Mouse (Mus musculus) ES-E14 (cell line): ENCODE measurements around the gene Sirt2. TPM values are rescaled to one million over a fixed set of nuclear protein-coding genes. Genes with fewer than 3 reads are reported as not detected.

ENCODE experiments used
- DNase-seq: peaks from one replicate; pipeline ENCODE4 v3.0.0-alpha.2; 2013; ENCODE audit warnings: low read depth, low spot score
- H3K27ac ChIP-seq: 2 replicates; pipeline ENCODE4 v1.5.1; 2012; ENCODE audit warnings: low read depth, mild to moderate bottlenecking, low read length, moderate library complexity, mixed read lengths; ENCODE audit not compliant: poor library complexity, insufficient read depth, severe bottlenecking
- H3K36me3 ChIP-seq: 2 replicates; pipeline ENCODE4 v1.6.1; 2012; ENCODE audit warnings: mild to moderate bottlenecking, low read length, moderate library complexity, mixed read lengths; ENCODE audit not compliant: control insufficient read depth, poor library complexity, insufficient read depth, severe bottlenecking
- H3K4me1 ChIP-seq, 2 experiments: fragments of 150-350 bp in 1 of 2; sonication (generic) in 1 of 2; 2 replicates each; pipeline ENCODE4 v1.6.1; 2012; ENCODE audit warnings: low read length in 2 of 2, mild to moderate bottlenecking in 1 of 2, mixed read lengths in 1 of 2; ENCODE audit not compliant: control insufficient read depth in 2 of 2, insufficient read depth in 2 of 2, poor library complexity in 1 of 2
- H3K4me3 ChIP-seq, 2 experiments: fragments of 150-350 bp in 1 of 2; sonication (generic) in 1 of 2; 2 replicates each; pipeline ENCODE4 v1.5.1; 2012; ENCODE audit warnings: low read length in 2 of 2, low read depth in 1 of 2, mild to moderate bottlenecking in 1 of 2, mixed read lengths in 1 of 2; ENCODE audit not compliant: insufficient read depth in 1 of 2, poor library complexity in 1 of 2, severe bottlenecking in 1 of 2
- H3K9ac ChIP-seq: 2 replicates; pipeline ENCODE4 v1.6.1; 2012; ENCODE audit warnings: low read depth, mild to moderate bottlenecking, low read length, mixed read lengths; ENCODE audit not compliant: poor library complexity, insufficient read depth, severe bottlenecking
- H3K9me3 ChIP-seq: fragments of 150-350 bp; sonication (generic); 2 replicates; pipeline ENCODE4 v1.6.1; 2012; ENCODE audit warnings: low read depth, mild to moderate bottlenecking, low read length; ENCODE audit not compliant: control insufficient read depth, insufficient read depth
- CHD2 ChIP-seq: IDR thresholded peaks from 2 replicates; pipeline ENCODE4 v1.6.1; 2014; ENCODE audit warnings: mild to moderate bottlenecking, low read depth, low read length, inconsistent platforms
- HCFC1 ChIP-seq: IDR thresholded peaks from 2 replicates; pipeline ENCODE4 v1.6.1; 2012; ENCODE audit warnings: low read length, inconsistent platforms, borderline replicate concordance; ENCODE audit not compliant: insufficient read depth
- MAFK ChIP-seq: IDR thresholded peaks from 2 replicates; pipeline ENCODE4 v1.6.1; 2014; ENCODE audit warnings: mild to moderate bottlenecking, low read depth, low read length, inconsistent platforms; ENCODE audit not compliant: insufficient read depth
- ZC3H11A ChIP-seq: IDR thresholded peaks from 2 replicates; pipeline ENCODE4 v1.6.1; 2012; ENCODE audit warnings: low read depth, mild to moderate bottlenecking, inconsistent platforms, low read length, borderline replicate concordance
- ZNF384 ChIP-seq: IDR thresholded peaks from 2 replicates; pipeline ENCODE4 v1.6.1; 2012; ENCODE audit warnings: low read depth, low read length, inconsistent platforms
- in situ Hi-C, 2 experiments: fragments of 600-800 bp; cut with MboI; formaldehyde crosslinking; loops; one replicate each; pipeline ENCODE4 v1.15.1; 2025; ENCODE audit warnings: low sequenced_read_pairs in 2 of 2, inconsistent platforms in 1 of 2; ENCODE audit not compliant: unreplicated experiment in 2 of 2
- total RNA-seq: library from RNA; depleted of rRNA; stranded (reverse); fragments of 300-350 nt; gene quantifications from 2 replicates; pipeline ENCODE4 v1.2.3, GENCODE M21; 2012

Gene Sirt2
- total RNA-seq, 1 experiment, result 14.8 TPM

DNA sequence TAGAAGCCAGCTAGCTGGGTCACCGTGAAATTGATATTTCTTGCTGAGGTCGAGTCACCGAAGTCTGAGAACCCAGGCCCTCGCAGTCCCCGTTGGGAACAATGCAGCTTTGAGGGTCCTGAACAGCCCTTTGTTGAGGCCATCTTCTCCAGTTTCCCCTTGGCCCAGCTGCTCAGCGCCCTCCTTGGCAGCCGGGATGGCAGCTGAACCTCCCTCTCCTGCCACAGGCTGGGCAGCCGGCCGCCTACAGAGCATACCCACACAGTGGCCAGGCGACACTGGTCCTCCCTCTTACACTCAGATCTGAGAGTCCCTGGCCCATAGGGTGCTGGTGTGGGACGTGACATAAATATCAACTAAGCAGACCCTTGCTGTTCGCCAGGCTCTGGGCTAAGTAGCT lies 7.6 kb downstream of the Sirt2 start:
- no peak for TF ChIP-seq MAFK
- no peak for TF ChIP-seq CHD2
- TF ChIP-seq ZC3H11A, result no peak
- TF ChIP-seq ZNF384, result no peak
- TF ChIP-seq HCFC1, result no peak
- no peak overlapping the region for H3K4me3 ChIP-seq
- H3K9me3 ChIP-seq, result no peaks in the 10 kb centered on the region
- DNase-seq, result no peak
- H3K4me1 ChIP-seq, result peaks cover 3 to 5% of the 10 kb centered on the region in 2 experiments; a peak in 3 of 4 replicates
- H3K27ac ChIP-seq, result no peak overlapping the region
- no peaks in the 10 kb centered on the region for H3K36me3 ChIP-seq
- in situ Hi-C loops, result no loop called here
- no peak overlapping the region for H3K9ac ChIP-seq

GRCm38 (mm10) chr7:28775129-28775528 lies 8.6 kb downstream of the Sirt2 start:
- Histone ChIP-seq H3K4me3 (no peak overlapping the region), H3K27ac (no peak overlapping the region), H3K9me3 (no peaks in the 10 kb centered on the region), H3K4me1 (peaks cover 3 to 5% of the 10 kb centered on the region in 2 experiments; a peak in 3 of 4 replicates), H3K36me3 (no peaks in the 10 kb centered on the region), H3K9ac (no peak overlapping the region)
- TF ChIP-seq ZNF384, result no peak
- TF ChIP-seq MAFK, result no peak
- TF ChIP-seq HCFC1, result no peak
- no peak for TF ChIP-seq CHD2
- no peak for TF ChIP-seq ZC3H11A
- in situ Hi-C loops, result no loop called here
- no peak for DNase-seq

GRCm38 (mm10) chr7:28778825-28779224 lies 12.3 kb downstream of the Sirt2 start:
- no peaks in the 10 kb centered on the region for H3K36me3 ChIP-seq
- H3K27ac ChIP-seq, result no peak overlapping the region
- DNase-seq, result no peak
- in situ Hi-C loops, result no loop called here
- H3K9me3 ChIP-seq, result no peaks in the 10 kb centered on the region
- peaks cover 3 to 5% of the 10 kb centered on the region in 2 experiments; a peak in 1 of 4 replicates for H3K4me1 ChIP-seq
- no peak for TF ChIP-seq ZNF384
- TF ChIP-seq ZC3H11A, result no peak
- no peak for TF ChIP-seq HCFC1
- TF ChIP-seq CHD2, result no peak
- TF ChIP-seq MAFK, result no peak
- no peak overlapping the region for H3K4me3 ChIP-seq
- no peak overlapping the region for H3K9ac ChIP-seq

DNA sequence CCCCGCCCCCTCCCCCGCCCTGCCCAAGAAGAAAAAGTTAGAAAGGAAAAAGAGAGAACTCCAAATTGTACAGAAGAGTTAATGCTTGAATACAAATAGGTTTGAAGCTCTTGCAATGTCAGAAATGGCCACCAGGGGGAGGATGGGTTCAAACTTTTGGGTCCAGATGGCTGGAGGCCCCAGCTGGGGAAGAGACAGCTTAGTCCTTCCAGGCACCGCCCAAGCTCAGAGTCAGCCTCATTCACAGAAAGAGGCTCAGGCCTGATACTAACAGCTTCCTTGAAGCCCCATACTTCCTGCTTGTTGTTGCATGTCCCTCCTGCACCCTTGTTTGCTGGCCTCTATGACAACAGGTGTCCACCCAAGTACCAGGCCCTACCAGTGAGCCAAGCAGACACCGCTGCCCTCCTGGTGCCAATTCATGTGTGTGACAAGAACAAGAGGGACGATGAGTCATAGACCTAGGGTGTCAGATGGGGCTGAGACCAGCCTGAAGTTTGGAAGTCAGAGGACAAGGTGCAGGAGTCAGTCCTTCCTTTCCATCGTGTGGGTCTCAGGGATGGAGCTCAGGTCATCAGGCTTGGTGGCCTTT lies 13.6 kb downstream of the Sirt2 start:
- Histone ChIP-seq H3K9ac (no peak overlapping the region), H3K4me3 (no peak overlapping the region), H3K4me1 (peaks cover 3 to 5% of the 10 kb centered on the region in 2 experiments; a peak in 2 of 4 replicates), H3K9me3 (no peaks in the 10 kb centered on the region), H3K27ac (0 out of 2 replicates have a peak overlapping the region, but pooled peaks have one; percentile 24), H3K36me3 (no peaks in the 10 kb centered on the region)
- TF ChIP-seq ZC3H11A (peak; percentile 68; the same call in 1 of the 2 replicates), ZNF384 (0 out of 2 replicates have a peak, but pooled peaks have one; percentile 21), MAFK (no peak)
- in situ Hi-C loops, result no loop called here
- DNase-seq, result peak; percentile 92

DNA sequence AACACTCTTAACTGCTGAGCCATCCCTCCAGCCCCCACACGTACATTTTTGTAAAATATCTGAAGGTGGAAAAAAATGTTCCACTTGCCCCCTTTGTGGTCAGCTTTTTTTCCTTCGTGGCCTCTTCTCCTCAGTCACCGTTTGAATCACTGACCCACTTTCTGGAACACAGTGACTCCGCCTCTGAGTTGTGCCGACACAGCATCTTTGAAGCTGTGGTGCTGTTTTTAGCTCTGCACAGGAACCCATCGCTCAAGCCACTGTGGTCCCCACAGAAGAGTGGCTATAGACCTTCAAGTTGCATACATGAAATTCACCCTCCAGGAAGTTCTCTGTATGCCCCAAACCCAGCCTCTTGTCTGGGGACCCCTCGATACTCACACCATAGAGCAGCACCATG lies 14.3 kb downstream of the Sirt2 start:
- peaks cover 3 to 5% of the 10 kb centered on the region in 2 experiments; a peak in 2 of 4 replicates for H3K4me1 ChIP-seq
- no peaks in the 10 kb centered on the region for H3K9me3 ChIP-seq
- no peaks in the 10 kb centered on the region for H3K36me3 ChIP-seq
- H3K27ac ChIP-seq, result no peak overlapping the region
- H3K4me3 ChIP-seq, result no peak overlapping the region
- in situ Hi-C loops, result no loop called here
- TF ChIP-seq MAFK, result peak; percentile 48; the same call in 1 of the 2 replicates
- TF ChIP-seq CHD2, result no peak
- DNase-seq, result no peak
- no peak overlapping the region for H3K9ac ChIP-seq
